Mouse (Mus musculus) Patski (cell line): ENCODE measurements around the gene Prss56. TPM values are rescaled to one million over a fixed set of nuclear protein-coding genes. Genes with fewer than 3 reads are reported as not detected.

Source experiments
- ATAC-seq: fragments of 100-300 bp; one replicate; pipeline ENCODE4 v1.8.0; 2021
- CTCF ChIA-PET: fragments of 350-600 bp; sonication (Branson Sonifier 250); formaldehyde crosslinking; loops from one replicate; lab custom pipeline; 2022; ENCODE audit warnings: inconsistent platforms; lab: Charles Lee
- POLR2A ChIA-PET: fragments of 350-600 bp; sonication (Branson Sonifier 250); formaldehyde crosslinking; loops from one replicate; lab custom pipeline; 2022; ENCODE audit warnings: antibody characterized with exemption, inconsistent platforms; lab: Charles Lee
- DNase-seq: peaks from one replicate; pipeline ENCODE4 v3.0.0-alpha.2; 2011; ENCODE audit warnings: low read depth, low spot score
- H3K27me3 ChIP-seq: fragments of 371-371 bp; one replicate; pipeline ENCODE4 v1.5.1; 2021
- CTCF ChIP-seq: fragments of 100-300 bp; IDR thresholded peaks from one replicate; pipeline ENCODE4 v1.5.1; 2021
- in situ Hi-C: fragments of 300-500 bp; cut with MboI; formaldehyde crosslinking; loops from 3 replicates; pipeline ENCODE4 v1.11.1; 2018; ENCODE audit warnings: low pct_unique_long_range_greater_than_20kb, mixed read lengths
- polyA plus RNA-seq: library from polyadenylated mRNA; unstranded; gene quantifications from one replicate; pipeline ENCODE4 v1.2.3, GENCODE M21; 2021

The Prss56 gene
- polyA plus RNA-seq, 1 experiment from 2014 or later: 0.06 TPM

- H3K27me3 ChIP-seq: no peaks in the 10 kb centered on the region
- peak; percentile 31 for ATAC-seq
- ChIA-PET CTCF (interaction anchor here (1.1 to 4.1 kb wide), 3 partner anchors 10 to 143 kb away, joined by 4 to 37 read pairs (median 23); no protein-coding TSS in a partner anchor), POLR2A (interaction anchor here (1.1 kb wide), 1 partner anchor 140 kb away, joined by 4 read pairs; no protein-coding TSS in a partner anchor)
- in situ Hi-C loops: loop anchor here (5.0 to 10.0 kb wide), 4 partner anchors 87 to 570 kb away; no protein-coding TSS in a partner anchor
- no peak for TF ChIP-seq CTCF
- DNase-seq: no peak
Measured at GRCm38 (mm10) chr1:87184751-87185139, 1.6 kb downstream of the Prss56 start.

GRCm38 (mm10) chr1:87185526-87185925, 2.4 kb downstream of the Prss56 start:
- H3K27me3 ChIP-seq: no peaks in the 10 kb centered on the region
- no peak for TF ChIP-seq CTCF
- DNase-seq (no peak), ATAC-seq (no peak)
- in situ Hi-C loops: loop anchor here (5.0 to 10.0 kb wide), 4 partner anchors 88 to 571 kb away; no protein-coding TSS in a partner anchor
- ChIA-PET POLR2A (no interaction called here), CTCF (interaction anchor here (1.1 to 4.1 kb wide), 5 partner anchors 10 to 143 kb away, joined by 3 to 37 read pairs (median 4); no protein-coding TSS in a partner anchor)

DNA sequence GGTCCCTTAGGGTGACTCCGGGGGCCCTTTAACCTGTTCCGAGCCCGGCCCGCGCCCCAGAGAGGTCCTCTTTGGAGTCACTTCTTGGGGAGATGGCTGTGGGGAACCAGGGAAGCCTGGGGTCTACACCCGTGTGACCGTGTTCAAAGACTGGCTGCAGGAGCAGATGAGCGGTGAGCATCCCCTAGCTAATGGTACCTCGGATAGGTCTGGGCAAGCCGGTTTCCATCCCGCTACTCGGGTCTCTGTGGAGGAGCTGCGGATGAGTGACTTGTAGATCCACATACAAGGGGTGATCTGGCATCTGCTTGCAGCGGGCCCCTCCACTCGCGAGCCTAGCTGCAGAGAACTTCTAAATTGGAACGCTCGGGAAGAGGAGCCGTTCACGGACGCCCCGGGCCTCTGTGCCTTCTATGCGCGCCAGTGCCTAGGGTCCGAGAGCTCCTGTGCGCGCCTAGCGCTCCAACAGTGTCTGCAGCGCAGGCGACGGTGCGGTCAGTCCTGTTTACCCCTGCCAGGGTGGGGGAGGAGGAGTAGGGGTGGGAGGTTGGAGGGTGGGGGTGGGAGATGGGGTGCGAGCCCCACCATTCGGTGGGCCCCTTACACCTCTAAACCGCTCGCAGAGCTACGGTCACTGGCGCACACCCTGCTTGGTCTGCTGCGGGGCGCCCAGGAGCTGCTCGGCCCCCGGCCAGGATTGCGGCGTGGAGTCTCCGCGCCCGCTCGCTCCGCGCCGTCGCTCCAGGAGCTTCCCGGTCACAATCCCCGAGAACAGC, 3.3 kb downstream of the Prss56 start:
- H3K27me3 ChIP-seq: peaks cover 7% of the 10 kb centered on the region
- CTCF ChIA-PET: interaction anchor here (0.7 to 4.1 kb wide), 12 partner anchors 10 to 537 kb away, joined by 3 to 37 read pairs (median 3); no protein-coding TSS in a partner anchor
- ATAC-seq (no peak), DNase-seq (no peak)
- in situ Hi-C loops: loop anchor here (5.0 to 10.0 kb wide), 4 partner anchors 89 to 572 kb away; no protein-coding TSS in a partner anchor
- TF ChIP-seq CTCF: no peak
- POLR2A ChIA-PET: interaction anchor here (0.5 to 0.9 kb wide), 3 partner anchors 11 to 79 kb away, joined by 3 to 5 read pairs (median 4); no protein-coding TSS in a partner anchor

- DNase-seq (no peak), ATAC-seq (no peak)
- TF ChIP-seq CTCF: no peak
- peaks cover 7% of the 10 kb centered on the region for H3K27me3 ChIP-seq
- ChIA-PET POLR2A (interaction anchor here (0.5 to 0.9 kb wide), 2 partner anchors 12 to 79 kb away, joined by 3 to 5 read pairs; no protein-coding TSS in a partner anchor), CTCF (interaction anchor here (0.7 to 4.1 kb wide), 13 partner anchors 9 to 537 kb away, joined by 3 to 37 read pairs (median 3); no protein-coding TSS in a partner anchor)
- in situ Hi-C loops: loop anchor here (5.0 to 10.0 kb wide), 4 partner anchors 90 to 572 kb away; no protein-coding TSS in a partner anchor
Measured at GRCm38 (mm10) chr1:87187037-87187355, 3.9 kb downstream of the Prss56 start.

DNA sequence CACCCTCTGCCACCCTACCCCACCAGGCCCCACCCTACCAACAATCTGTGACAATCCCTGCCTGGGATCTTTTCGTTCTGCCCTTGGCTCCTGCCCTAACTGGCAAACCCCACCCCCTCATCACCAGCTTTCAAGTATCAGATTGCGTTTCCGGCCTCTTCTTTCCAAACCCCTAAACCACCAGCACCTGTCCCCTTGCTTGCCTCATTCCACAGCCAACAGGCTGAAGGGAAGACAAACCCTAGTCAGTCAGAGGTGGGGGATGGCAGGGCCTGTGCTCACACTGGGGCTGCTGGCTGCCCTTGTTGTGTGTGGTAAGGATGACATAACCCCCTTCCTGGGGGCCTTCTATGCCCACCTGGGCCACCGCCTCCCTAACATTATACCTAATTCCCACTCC, 7.3 kb downstream of the Prss56 start, which contains the start of gene Chrnd:
Chrnd (plus strand) TSS at position 179 of the 400 bp plus-strand sequence.
- peaks cover 13% of the 10 kb centered on the region for H3K27me3 ChIP-seq
- ATAC-seq (no peak), DNase-seq (no peak)
- CTCF ChIA-PET: no interaction called here
- in situ Hi-C loops: no loop called here
- no peak for TF ChIP-seq CTCF
- POLR2A ChIA-PET: no interaction called here

- TF ChIP-seq CTCF: no peak
- in situ Hi-C loops: no loop called here
Measured at GRCm38 (mm10) chr1:87197296-87197695, 14.2 kb downstream of the Prss56 start.

GRCm38 (mm10) chr1:87198119-87199065, 15.3 kb downstream of the Prss56 start:
- TF ChIP-seq CTCF: no peak
- DNase-seq (no peak), ATAC-seq (no peak)
- peaks cover 8% of the 10 kb centered on the region for H3K27me3 ChIP-seq
- in situ Hi-C loops: no loop called here
- ChIA-PET CTCF (interaction anchor here (0.7 kb wide), 1 partner anchor 11 kb away, joined by 3 read pairs; no protein-coding TSS in a partner anchor), POLR2A (interaction anchor here (1.2 kb wide), 1 partner anchor 140 kb away, joined by 3 read pairs; no protein-coding TSS in a partner anchor)

More at GRCm38 (mm10) chr1:87197296-87197695, 14.2 kb downstream of the Prss56 start:
- ChIA-PET POLR2A (interaction anchor here (0.6 kb wide), 1 partner anchor 558 kb away, joined by 4 read pairs; no protein-coding TSS in a partner anchor), CTCF (interaction anchor here (1.1 kb wide), 1 partner anchor 156 kb away, joined by 3 read pairs; no protein-coding TSS in a partner anchor)
- no peak for ATAC-seq
- DNase-seq: no peak
- peaks cover 8% of the 10 kb centered on the region for H3K27me3 ChIP-seq

GRCm38 (mm10) chr1:87200811-87201210, 17.7 kb downstream of the Prss56 start:
- TF ChIP-seq CTCF: no peak

DNA sequence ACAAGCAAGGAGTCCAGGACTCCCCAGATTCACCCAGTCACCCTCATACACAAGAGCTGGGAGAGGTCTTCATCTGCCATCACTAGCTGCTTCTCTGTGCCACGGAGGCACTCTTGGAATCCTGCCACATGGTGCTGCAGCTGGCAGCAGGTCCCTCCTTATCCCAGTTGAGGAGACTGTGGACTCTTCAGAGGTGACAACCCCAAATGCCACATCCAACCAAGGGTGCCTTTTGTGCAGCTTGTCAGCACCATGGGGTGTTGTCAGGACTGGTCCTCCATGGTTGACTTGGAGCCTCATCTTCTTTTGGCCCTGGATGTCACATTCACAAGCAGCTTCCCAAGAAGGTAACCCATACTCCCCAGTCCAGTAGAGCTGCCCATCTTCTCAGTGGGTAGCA, 18.7 kb downstream of the Prss56 start:
- ATAC-seq (no peak), DNase-seq (no peak)
- no peak for TF ChIP-seq CTCF
- in situ Hi-C loops: no loop called here
- ChIA-PET CTCF (no interaction called here), POLR2A (no interaction called here)
- H3K27me3 ChIP-seq: no peaks in the 10 kb centered on the region

More at GRCm38 (mm10) chr1:87200811-87201210, 17.7 kb downstream of the Prss56 start:
- ATAC-seq: no peak
- ChIA-PET POLR2A (no interaction called here), CTCF (no interaction called here)
- in situ Hi-C loops: no loop called here
- no peaks in the 10 kb centered on the region for H3K27me3 ChIP-seq
- no peak for DNase-seq
